Mouse (Mus musculus): Measurements from ENCODE around the gene Gpx4. TPM values are rescaled to one million over a fixed set of nuclear protein-coding genes. Genes with fewer than 3 reads are reported as not detected.
"Not testable (repeated sequence)": the region's sequence is repeated elsewhere in the genome, so short reads cannot be mapped to it uniquely, and the experiment has no call there.

Gpx4 gene
- polyA plus RNA-seq, 1 experiment: 259 TPM

- Histone ChIP-seq H3K27ac (ENCODE audit: insufficient read depth, low read length) (peak overlapping the region; percentile 33; the same call in 1 of the 2 replicates), H3K36me3 (ENCODE audit: control insufficient read depth, insufficient read depth, low read length) (peaks cover 46% of the 10 kb centered on the region), H3K4me1 (ENCODE audit: control insufficient read depth, insufficient read depth, insufficient read length) (peaks cover 49% of the 10 kb centered on the region), H3K4me3 (ENCODE audit: extremely low read depth, insufficient read depth, insufficient read length) (no peak overlapping the region), H3K27me3 (ENCODE audit: control insufficient read depth, insufficient read depth, low read length) (no peaks in the 10 kb centered on the region)
- WGBS: 91% methylated on average over 8 of the region's 8 CpGs
- no peak for DNase-seq (ENCODE audit: low read depth in 1 of 2, low spot score in 2 of 2)
- no peak for TF ChIP-seq CTCF (IDR thresholded peaks at IDR 0.05; ENCODE audit: extremely low read depth, insufficient read depth, insufficient read length, insufficient replicate concordance)
- TF ChIP-seq POLR2A (IDR thresholded peaks at IDR 0.05; ENCODE audit: low read depth, low read length): no peak
Observed at GRCm38 (mm10) chr10:80035148-80035547, 11.8 kb upstream of the Gpx4 start.

GRCm38 (mm10) chr10:80035686-80036085, 11.3 kb upstream of the Gpx4 start:
- Histone ChIP-seq H3K27me3 (ENCODE audit: control insufficient read depth, insufficient read depth, low read length) (no peaks in the 10 kb centered on the region), H3K36me3 (ENCODE audit: control insufficient read depth, insufficient read depth, low read length) (peaks cover 40% of the 10 kb centered on the region), H3K27ac (ENCODE audit: insufficient read depth, low read length) (peak overlapping the region; percentile 33; the same call in 1 of the 2 replicates), H3K4me3 (ENCODE audit: extremely low read depth, insufficient read depth, insufficient read length) (no peak overlapping the region), H3K4me1 (ENCODE audit: control insufficient read depth, insufficient read depth, insufficient read length) (peaks cover 48% of the 10 kb centered on the region)
- WGBS: 90% methylated on average over 5 of the region's 5 CpGs
- TF ChIP-seq CTCF (IDR thresholded peaks at IDR 0.05; ENCODE audit: extremely low read depth, insufficient read depth, insufficient read length, insufficient replicate concordance) (no peak), POLR2A (IDR thresholded peaks at IDR 0.05; ENCODE audit: low read depth, low read length) (no peak)
- DNase-seq (ENCODE audit: low read depth in 1 of 2, low spot score in 2 of 2): no peak

- Histone ChIP-seq H3K36me3 (ENCODE audit: control insufficient read depth, insufficient read depth, low read length) (peaks cover 29% of the 10 kb centered on the region), H3K4me3 (ENCODE audit: extremely low read depth, insufficient read depth, insufficient read length) (no peak overlapping the region), H3K27ac (ENCODE audit: insufficient read depth, low read length) (no peak overlapping the region), H3K27me3 (ENCODE audit: control insufficient read depth, insufficient read depth, low read length) (no peaks in the 10 kb centered on the region), H3K4me1 (ENCODE audit: control insufficient read depth, insufficient read depth, insufficient read length) (peaks cover 37% of the 10 kb centered on the region)
- no peak for DNase-seq (ENCODE audit: low read depth in 1 of 2, low spot score in 2 of 2)
- TF ChIP-seq CTCF (IDR thresholded peaks at IDR 0.05; ENCODE audit: extremely low read depth, insufficient read depth, insufficient read length, insufficient replicate concordance): no peak
- no peak for TF ChIP-seq POLR2A (IDR thresholded peaks at IDR 0.05; ENCODE audit: low read depth, low read length)
- 91% methylated on average over 13 of the region's 13 CpGs for WGBS
Observed at GRCm38 (mm10) chr10:80036832-80037231, 10.1 kb upstream of the Gpx4 start.

DNA sequence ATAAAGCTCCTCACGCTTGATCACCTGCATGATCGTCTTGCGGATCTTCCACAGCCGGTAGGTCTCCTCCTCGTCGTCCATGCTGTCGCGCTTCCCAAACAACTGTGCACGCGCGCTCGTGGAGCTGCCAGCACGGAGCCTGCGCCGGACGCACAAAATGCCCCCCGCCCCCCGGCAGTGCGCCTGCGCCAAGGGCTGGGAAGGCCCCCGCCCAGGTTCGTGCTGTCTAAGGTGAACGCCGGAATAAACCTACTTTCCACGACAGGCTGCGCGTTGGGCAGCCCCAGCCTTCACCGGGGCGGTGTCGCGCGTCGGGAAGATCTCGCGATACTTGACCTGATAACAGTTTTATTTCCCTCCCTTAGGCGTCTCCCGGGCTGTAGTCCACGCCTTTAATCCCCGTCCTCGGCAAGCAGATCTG, 7.4 kb upstream of the Gpx4 start, which contains the start of gene Polr2e:
TSS of gene Polr2e (minus strand) at position 237 of the 421 bp plus-strand sequence.
- Histone ChIP-seq H3K27ac (ENCODE audit: insufficient read depth, low read length) (peak within 1 kb of the TSS; percentile 58), H3K27me3 (ENCODE audit: control insufficient read depth, insufficient read depth, low read length) (no peaks in the 10 kb centered on the region), H3K36me3 (ENCODE audit: control insufficient read depth, insufficient read depth, low read length) (peaks cover 28% of the 10 kb centered on the region), H3K4me3 (ENCODE audit: extremely low read depth, insufficient read depth, insufficient read length) (peak within 1 kb of the TSS; percentile 90), H3K4me1 (ENCODE audit: control insufficient read depth, insufficient read depth, insufficient read length) (peaks cover 19% of the 10 kb centered on the region; the same call in 1 of the 2 replicates)
- WGBS: under 1% methylated on average over 40 of the region's 40 CpGs
- peak; percentile 93 to 94 for DNase-seq (ENCODE audit: low read depth in 1 of 2, low spot score in 2 of 2)
- TF ChIP-seq CTCF (IDR thresholded peaks at IDR 0.05; ENCODE audit: extremely low read depth, insufficient read depth, insufficient read length, insufficient replicate concordance): no peak
- TF ChIP-seq POLR2A (IDR thresholded peaks at IDR 0.05; ENCODE audit: low read depth, low read length): peak; percentile 48

DNA sequence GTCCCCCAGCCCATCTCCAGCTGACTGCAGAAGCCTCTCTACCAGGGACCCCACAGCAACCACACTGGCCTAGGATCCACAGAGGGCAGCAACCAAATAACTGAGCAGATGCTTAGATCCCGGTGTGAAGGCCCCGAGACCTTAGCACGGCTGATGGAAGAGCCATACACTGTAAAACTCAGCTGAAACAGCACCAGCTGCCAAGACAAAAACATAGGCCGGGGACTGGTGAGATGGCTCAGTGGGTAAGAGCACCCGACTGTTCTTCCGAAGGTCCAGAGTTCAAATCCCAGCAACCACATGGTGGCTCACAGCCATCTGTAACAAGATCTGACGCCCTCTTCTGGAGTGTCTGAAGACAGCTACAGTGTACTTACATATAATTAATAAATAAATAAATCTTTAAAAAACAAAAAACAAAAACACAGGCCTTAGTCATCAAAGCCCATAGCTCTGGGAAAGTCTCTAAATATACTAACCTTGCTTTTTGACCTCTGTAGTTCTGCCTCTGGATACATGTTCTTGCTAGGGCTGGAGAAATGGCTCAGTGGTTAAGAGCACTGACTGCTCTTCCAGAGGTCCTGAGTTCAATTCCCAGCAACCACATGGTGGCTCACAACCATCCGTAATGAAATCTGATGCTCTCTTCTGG, 5.4 kb upstream of the Gpx4 start:
- H3K4me3 ChIP-seq (ENCODE audit: extremely low read depth, insufficient read depth, insufficient read length); DNase-seq (ENCODE audit: low read depth in 1 of 2, low spot score in 2 of 2); H3K4me1 ChIP-seq (ENCODE audit: control insufficient read depth, insufficient read depth, insufficient read length); H3K27me3 ChIP-seq (ENCODE audit: control insufficient read depth, insufficient read depth, low read length); H3K27ac ChIP-seq (ENCODE audit: insufficient read depth, low read length): not testable (repeated sequence)
- peaks cover 13% of the 10 kb centered on the region for H3K36me3 ChIP-seq (ENCODE audit: control insufficient read depth, insufficient read depth, low read length)
- WGBS: 89% methylated on average over 8 of the region's 8 CpGs

DNA sequence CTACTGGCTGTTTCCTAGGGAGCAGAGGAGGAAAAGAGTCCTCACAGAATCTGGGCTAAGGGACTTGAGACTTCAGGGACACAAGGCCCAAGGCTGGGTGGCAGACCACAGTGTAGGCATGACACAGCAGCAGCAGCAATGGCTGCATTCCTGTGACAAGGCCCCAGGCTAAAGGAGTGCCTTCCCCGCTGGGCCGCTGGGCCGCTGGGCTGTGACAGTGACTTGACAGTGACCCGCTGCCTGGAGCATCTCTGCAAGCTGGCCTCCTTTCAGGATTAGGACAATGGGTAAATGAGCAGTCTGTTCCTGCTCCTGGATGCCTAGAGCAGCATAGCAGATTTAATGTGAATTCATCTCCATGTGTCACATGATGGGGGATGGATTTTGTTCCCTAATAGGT, 2.9 kb upstream of the Gpx4 start:
- no peak for DNase-seq (ENCODE audit: low read depth in 1 of 2, low spot score in 2 of 2)
- Histone ChIP-seq H3K27me3 (ENCODE audit: control insufficient read depth, insufficient read depth, low read length) (no peaks in the 10 kb centered on the region), H3K27ac (ENCODE audit: insufficient read depth, low read length) (no peak overlapping the region), H3K36me3 (ENCODE audit: control insufficient read depth, insufficient read depth, low read length) (no peaks in the 10 kb centered on the region), H3K4me1 (ENCODE audit: control insufficient read depth, insufficient read depth, insufficient read length) (peaks cover 4% of the 10 kb centered on the region; the same call in 1 of the 2 replicates), H3K4me3 (ENCODE audit: extremely low read depth, insufficient read depth, insufficient read length) (no peak overlapping the region)
- WGBS: 97% methylated on average over 4 of the region's 4 CpGs
- TF ChIP-seq POLR2A (IDR thresholded peaks at IDR 0.05; ENCODE audit: low read depth, low read length) (no peak), CTCF (IDR thresholded peaks at IDR 0.05; ENCODE audit: extremely low read depth, insufficient read depth, insufficient read length, insufficient replicate concordance) (no peak)

- not testable (repeated sequence) for H3K27me3 ChIP-seq (ENCODE audit: control insufficient read depth, insufficient read depth, low read length); H3K27ac ChIP-seq (ENCODE audit: insufficient read depth, low read length); H3K36me3 ChIP-seq (ENCODE audit: control insufficient read depth, insufficient read depth, low read length); H3K4me3 ChIP-seq (ENCODE audit: extremely low read depth, insufficient read depth, insufficient read length); H3K4me1 ChIP-seq (ENCODE audit: control insufficient read depth, insufficient read depth, insufficient read length); DNase-seq (ENCODE audit: low read depth in 1 of 2, low spot score in 2 of 2)
- WGBS: 72% methylated on average over 4 of the region's 4 CpGs
Observed at GRCm38 (mm10) chr10:80045364-80045763, 1.6 kb upstream of the Gpx4 start.

All from spleen, adult 2 months (tissue).